Mouse (Mus musculus) urinary bladder, postnatal 4 days (tissue): ENCODE measurements around the gene Ints7.

Experiments
- DNase-seq, 2 experiments: peaks; one replicate each; pipeline ENCODE4 v3.0.0; 2021 to 2022; ENCODE audit warnings: low spot score in 2 of 2

Gene Ints7

DNA sequence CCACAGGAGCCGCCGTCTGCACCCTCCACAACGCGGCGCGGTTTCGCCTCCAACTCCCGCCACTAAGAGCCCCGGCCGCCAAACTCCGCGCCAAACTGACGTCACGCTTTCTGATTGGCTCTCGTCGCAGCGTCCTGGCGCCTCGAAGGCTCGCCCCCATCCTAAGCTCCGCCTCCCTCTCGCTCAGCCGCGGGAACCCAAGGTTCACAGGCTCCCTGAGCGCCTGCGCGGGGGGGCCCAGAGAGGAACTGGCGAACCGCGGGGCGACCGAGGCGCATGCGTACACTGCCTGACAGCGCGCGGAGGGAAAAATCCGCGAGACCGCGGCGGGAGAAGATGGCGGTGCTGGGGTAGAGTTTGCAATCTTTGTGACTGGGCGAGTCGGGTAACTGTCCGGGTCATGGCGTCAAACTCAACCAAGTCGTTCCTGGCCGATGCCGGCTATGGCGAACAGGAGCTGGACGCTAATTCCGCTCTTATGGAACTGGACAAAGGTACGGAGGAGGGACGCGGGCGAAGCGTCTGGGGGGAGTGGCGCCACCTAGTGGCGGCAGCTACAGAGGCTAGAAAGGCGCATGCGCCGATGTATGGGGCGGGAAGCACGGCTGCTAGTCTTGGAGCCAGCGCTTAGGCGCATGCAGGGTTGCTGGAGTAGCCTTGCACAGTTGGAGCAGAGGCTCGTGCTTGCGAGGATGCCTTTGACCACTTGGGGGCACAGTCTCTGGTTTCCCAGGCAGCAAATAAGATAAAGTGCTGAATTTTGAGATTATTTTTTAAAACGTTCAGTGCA is at the start of gene Ints7, which contains the start of gene Dtl:
Gene Ints7 (plus strand): TSS at position 179 of the 790 bp plus-strand sequence.
Gene Dtl (minus strand): TSS at position 87 of the 790 bp plus-strand sequence.
- peak; percentile 100 for DNase-seq

DNA sequence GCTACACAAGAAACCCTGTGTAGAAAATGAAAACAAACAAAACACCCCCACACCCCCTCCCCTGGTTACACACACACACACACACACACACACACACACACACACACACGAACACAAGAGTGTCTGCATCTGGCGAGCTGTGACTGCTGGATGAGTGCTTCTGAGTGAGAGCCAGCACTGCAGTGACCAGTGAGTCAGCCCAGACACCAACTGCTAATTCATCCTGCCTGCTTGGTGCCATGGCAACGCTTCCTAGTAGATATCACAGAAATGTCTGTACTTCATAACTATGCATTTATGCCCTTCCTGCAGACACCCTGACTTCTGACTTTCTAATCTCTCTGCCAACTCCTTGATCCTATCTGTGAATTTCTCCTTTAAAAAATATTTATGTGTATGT is 48.3 kb upstream of the Ints7 start:
- no peak for DNase-seq

DNA sequence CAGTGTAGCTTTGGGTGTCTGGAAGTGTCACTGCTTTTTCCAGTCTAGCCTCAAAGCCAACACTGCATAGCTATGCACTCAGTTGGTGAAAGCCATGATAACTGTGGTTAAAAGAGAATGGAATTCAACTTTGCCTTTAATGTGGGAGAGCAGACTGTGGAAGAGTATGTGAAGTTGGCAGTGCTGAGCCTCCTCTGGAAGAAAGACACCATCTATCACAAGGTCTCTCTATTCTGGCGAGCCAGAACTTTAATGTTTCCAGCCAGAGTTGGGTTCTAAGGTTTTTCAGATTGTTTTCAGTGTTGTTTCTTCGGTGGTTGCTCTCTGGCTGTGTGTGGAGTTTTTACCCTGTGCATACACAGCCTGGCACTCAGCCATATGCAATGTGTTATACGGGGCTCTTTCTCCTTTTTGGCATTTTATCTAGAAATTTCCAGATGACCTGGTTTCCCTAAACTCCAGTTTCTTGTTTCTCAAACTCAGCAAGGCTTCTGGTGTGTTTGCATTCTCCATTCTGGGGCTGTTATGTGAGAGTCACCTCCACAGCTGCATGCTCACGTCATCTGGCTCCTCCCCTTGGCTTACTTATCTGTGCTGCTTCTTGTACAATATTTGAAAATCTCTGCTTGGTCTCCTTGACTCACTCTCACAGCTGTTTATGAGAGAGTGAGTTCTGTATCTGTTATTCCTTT is 47.4 kb upstream of the Ints7 start:
- DNase-seq, result no peak

DNA sequence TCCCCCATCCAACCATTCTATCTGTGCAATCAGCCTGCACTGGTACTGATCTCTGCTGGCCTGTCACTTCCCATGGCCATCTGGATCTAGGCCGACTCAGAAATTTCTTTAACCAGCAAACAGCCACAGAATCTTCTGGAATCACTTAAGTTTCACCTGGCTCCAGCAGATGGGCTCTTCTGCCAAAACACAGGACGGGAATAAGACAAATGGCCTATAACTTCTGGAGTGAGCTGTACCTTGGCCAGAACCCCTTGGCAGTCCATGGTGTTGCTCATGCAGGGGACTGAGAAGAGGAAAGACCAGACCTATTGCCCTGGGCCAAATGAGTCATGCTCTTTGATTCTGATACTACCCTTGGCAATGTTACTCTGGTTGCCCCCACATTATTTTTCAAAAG is 46.0 kb upstream of the Ints7 start:
- no peak for DNase-seq

DNA sequence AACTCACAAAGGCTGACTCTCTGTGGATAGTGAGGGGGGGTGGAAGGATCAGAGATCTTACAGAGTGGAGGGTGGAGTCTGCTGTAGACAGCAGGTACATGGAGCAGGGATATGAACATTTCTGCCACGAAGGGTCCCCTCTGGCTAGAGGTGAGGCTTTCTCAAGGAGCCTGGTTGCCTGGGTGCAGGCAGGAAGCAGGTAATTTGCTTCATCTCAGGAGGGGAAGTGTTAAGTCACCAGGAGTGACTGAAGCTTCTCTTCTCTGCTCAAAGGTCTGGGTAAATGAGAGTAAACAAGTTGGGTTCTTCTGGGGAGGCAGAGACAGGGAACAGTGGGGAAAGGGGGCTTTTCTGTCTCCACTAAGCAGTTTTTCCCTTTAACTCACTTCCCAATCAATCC is 44.4 kb upstream of the Ints7 start:
- DNase-seq, result no peak

DNA sequence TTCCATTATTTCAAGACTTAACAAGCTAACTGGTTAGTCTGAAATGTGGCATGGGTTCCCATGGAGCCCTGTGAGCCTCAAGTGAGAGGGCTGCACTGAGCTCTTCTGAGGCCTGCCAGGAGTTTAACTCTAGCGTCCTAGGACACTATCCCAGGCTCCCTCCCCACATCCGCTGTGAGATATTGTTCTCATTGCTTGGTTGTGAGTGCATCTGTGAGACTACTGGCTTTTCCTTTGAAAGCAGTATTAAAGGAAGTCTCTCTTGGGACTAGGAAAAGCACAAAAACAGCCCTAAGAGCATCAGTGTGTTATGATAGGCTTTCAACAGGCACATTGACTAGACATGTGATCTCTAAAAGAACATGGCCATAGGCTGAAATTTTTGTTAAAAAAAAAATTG is 40.5 kb upstream of the Ints7 start:
- DNase-seq, result no peak

DNA sequence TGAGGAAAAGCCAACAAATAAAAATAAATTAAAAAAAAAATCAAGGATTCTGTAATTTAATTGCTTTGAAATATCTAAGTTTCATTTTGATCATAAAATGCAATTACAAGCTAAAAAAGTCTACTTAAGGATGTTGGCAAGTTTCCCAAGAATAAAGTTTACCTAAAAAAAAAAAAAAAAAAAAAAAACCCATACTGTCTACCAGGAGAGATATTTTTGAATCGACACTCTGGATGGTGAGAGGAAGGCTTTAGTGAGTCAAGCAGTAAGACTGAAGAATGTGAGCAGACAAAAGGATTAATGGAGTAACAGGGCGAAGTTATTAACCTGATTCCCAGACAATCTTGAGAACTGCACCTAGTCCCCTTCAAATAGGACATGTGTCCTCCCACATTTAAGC is 35.1 kb upstream of the Ints7 start:
- DNase-seq, result no peak

DNA sequence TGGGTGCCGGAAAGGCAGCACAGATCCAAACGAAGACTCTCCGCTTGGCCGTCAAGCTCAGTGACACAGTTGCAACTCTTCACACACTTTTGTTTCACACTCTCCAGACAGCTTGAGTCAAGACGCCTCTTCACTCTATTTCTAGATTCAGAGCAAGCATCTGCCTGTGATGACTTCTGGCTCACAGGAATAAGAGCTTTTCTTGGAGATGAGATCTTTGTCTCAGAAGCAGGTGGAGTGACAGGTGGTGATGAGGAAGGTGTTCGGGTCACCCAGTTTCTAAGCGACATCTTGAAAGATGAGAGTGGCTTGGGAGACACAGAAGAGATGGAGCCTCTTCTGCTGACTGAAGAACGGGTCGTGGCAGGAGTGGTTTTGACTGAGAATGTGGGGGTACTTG is 34.4 kb upstream of the Ints7 start:
- DNase-seq, result no peak

DNA sequence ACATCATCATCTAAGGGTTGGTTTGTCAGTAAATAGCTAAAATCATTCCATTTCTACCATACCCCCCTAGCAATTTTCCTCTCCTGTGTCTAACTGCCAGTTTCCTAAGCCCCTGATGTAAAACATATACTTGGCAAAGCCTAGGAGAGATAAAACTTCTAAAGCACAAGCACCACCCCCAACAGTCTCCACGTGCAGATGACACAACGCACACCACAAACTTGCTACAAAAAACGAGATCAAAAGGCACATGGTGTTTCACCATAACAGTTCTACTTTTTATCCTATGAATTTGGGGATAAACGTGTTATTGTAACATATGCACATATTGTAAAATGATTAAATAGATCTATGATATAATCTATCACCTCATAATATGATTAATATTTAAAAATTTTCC is 33.8 kb upstream of the Ints7 start:
- no peak for DNase-seq

DNA sequence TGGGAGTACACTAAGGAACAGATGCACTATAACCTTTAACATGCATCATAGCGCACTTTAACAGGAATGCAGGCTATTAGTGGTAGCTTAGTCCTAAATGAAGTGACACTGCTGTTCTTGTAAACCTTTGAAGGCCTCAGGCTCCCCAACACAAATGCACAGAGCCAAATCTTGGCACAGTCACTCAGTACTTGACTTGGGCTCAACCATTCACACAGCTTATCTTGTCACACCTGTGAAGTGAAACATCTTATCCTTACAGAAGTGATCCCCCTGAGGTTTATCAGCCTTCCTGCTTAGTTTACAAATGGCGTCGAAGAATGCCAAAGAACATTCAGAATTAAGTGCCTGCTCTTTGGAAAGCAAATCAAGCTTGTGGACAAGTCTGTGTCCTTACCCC is 31.7 kb upstream of the Ints7 start:
- DNase-seq, result no peak

DNA sequence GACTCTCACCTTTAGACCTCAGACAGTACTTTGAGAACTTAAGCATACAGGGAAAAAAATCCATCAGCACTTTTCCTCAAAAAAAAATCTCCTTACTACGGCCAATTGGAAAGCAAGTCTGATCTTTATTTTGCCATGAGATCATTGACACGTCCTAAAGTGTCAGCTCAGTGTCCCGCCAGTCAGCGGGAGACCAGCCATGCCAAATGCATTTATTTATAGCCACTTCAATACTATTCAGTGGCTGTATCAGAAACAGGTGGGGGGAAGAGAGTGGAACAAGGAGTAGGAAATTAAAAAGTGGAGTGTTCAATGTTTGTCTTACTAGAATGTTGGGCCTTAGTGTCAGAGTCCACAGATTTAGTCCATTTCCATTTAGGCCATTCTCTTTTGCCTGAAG is 24.6 kb upstream of the Ints7 start:
- no peak for DNase-seq

DNA sequence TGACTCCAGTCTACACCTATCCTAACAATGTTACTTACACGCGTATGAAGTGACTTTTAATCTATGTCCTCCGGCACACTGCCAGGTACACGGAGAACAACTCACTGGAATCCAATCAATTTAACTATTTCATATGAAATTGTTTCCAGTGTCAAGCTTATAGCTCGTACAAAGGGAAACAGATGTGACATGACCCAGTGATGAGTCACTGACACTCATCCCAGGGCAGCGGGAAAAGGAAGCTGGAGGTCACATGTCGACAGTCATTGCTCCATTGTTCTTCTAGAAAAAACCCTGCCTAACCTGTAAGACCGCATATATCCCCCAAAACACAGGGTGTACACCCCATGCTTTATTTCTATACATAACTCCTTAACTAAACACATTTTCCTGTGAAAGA is 18.3 kb upstream of the Ints7 start:
- DNase-seq, result no peak

DNA sequence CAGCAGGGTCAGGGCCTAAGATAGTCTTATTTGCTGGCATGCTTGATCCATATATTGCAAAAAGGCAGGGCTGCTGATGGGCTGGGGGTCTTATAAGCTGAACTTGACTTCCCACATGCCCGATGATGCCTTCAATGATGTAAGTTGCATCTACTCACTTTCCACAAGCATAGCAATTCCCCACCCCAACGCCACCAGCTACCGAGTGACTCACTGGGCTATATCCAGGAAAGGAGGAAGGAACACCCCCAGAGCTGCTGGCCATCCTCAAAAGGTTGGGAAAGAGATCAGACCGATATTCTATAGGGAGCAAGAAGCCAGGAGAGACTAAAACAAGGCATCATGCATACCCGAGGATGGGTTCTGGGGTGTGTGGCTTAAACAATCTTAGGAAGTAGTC is 15.7 kb upstream of the Ints7 start:
- no peak for DNase-seq

DNA sequence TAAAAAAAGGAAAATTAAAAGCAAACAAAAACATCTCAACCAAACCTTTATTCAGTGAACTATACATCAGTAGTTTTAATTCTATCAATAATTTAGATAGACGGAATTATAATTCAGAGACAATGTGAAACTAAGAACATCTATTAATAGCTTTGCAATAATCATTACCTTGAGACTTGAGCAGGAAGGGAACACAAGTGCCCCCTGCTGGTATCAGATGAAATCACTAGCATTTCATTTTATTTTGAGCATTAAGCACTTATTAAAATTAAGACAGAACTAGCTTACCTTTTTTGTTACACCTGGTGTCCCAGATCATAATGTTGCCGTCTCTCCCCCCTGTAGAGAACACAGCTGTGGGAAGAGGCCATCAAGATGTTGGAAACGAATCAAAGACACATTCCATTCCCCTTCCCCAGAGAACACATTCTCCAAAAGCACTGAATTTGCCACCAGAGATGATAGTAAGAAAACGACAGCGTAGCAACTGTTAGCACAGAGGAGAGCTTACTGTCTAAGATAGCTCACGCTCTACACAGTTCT is 12.5 kb upstream of the Ints7 start:
- no peak for DNase-seq

DNA sequence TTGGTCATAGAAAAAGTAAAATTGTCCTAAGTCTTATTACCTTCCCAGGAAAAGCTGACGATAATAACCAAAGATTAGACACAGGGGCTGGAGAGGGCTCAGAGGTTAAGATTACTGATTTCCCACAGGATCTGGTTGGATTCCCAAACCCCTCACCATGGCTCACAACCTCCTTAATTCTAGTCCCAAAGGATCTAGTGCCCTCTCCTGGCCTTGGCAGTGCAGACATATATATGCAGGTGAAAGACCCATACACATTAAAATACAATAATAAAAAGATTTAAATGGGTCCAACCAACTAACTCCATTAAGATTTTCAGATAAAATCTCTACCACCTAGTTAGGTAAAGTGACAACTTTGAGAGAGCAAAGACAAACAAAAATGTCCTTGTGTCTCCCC is 7.6 kb upstream of the Ints7 start:
- no peak for DNase-seq

DNA sequence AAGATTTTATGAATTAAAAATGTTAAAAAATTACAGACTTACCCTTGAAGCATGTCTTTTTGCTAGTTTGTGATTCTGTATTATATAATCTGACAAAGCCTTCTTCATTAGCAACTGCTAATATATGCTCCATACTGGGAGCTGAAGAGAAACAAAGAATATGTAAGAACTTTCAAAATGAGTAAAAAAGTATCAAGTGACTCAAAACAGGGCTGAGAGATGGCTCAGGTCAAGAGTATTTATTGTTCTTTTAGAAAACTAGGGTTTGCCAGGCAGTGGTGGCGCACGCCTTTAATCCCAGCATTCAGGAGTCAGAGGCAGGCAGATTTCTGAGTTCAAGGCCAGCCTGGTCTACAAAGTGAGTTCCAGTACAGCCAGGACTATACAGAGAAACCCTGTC is 5.8 kb upstream of the Ints7 start:
- DNase-seq, result no peak

DNA sequence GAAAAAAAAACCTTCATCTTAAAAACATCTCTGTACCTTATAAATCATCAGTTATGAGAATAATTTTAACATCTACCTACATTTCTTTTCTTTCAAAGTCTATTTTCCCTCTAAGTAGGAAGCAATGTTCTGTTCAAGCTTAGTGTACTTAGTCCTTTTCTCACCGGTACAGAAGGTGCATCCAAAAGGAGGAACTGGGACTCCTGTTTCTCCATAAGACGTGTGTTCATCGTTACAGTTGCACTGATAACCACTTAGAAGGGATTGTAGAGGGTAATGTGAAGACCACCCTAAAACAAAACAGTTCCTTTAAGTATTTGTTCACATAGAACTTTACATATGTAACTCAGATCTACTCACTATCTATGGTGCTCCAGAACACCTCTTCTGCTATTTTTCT is 5.0 kb upstream of the Ints7 start:
- DNase-seq, result no peak

DNA sequence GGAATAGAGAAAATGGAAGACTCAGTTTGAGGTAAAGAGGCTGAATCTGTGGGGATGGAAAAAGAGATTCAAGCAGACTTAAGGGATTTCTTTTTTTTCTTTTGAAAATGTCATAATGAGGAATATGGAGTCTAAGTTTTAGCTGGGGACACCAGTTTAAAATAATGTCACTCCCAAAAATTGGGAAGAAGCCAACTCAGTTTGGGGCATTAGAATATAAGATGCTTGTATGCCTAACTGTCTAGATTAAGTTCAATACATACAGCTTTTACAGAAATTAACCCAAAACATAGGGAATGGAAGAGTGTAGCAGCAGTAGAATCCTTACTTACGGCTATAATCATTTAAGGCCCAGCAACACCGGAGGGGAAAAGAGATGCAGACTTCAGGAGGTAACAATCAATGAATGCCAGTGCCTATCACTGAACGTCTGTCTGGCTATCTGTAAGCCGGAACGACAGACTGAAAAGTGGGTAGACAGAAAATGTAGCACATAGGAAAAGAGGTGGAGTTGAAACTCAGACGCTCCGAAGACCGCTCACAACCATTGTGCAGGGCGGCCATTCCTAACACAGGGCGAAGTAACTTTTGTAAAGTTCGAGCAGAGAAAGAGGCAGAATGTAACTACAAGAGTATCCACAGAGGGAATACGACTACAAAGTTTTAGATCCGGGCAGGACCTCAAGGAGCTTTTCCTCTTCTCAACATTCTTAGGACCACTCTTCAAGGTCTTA is 1.4 kb upstream of the Ints7 start:
- DNase-seq, result no peak

DNA sequence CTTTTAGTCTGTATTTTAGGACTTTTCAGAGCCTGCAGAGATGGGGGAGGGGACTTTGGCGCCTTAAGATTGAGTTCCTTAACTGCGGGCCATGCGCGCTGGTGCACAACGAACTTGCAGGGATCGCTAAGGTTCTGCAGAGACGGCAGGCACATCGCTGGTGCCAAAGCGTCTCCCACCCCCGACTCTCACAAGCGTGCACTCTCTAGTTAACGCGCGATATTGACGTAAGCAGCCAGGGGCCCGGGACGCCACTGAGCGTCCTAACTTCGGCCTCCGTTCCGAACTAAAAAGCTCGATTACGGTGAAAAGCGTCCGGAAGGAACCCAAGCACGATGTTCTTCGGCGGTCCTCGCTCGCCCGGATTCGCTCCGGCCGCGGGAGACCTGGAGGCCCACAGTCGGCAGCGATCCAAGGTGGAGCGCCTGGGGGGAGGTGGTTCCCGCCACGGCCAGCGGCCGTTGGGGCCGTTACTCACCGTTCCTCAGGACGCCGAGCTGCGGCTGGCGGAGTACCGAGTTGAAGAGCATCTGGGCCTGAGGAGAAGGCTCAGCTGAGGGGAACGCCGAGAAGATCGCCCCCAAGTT is 472 bp upstream of the Ints7 start:
- DNase-seq, result peak in 1 of 2 experiments; percentile 64

DNA sequence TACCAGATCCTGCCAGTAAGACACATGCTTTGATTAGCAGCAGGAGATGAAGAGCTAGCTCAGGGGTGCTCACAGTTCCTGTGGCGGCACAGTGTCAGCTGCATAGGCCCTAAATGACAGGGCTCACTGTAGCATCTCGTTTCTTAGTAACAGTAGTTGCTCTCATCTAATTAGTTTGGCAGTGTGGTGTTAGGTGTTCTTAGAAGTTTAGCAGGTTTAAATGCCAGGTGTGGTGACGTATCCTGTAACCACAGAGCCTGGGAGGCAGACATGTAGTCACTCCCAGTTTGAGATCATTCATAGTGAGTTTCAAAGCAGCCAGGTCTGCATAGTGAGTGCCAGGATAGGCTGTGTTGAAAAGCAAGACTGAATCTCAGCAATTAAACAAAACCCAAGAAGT is 4.1 kb downstream of the Ints7 start:
- DNase-seq, result no peak

DNA sequence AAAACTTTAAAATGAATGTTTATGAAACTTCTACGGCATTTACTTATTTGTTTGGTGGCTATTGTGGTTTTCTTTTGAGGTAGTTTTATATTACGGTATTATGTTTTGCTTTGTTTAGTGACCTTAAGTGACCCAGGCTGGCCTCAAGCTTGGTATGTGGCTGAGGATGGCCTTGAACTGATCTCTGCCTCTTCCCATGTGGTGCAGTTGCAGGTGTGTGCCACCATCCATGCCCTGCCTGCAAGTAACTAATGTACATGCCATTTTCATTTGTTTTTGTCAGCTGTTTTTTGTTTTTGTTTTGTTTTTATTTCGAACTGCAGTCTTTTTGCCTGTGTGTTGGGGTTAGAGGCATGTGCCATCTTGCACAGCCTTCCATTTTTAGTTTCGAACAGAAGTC is 6.2 kb downstream of the Ints7 start:
- no peak for DNase-seq

DNA sequence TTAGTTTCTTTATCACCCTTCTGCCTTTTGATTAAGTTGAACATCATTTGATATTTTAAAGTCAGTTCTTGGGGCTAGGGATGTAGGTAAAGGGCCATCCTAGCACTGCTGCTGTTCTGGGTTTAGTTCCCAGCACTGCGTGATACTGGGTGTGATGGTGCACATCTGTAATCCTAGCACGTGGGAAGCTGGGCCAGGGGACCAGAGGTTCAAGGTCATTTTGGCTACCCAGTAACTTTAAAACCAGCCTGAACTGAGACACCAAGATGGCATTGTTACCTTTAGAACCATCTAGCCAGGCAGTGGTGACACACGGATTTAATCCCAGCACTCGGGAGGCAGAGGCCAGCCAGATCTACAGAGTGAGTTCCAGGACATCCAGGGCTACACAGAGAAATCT is 8.4 kb downstream of the Ints7 start:
- DNase-seq, result no peak
